Mouse (Mus musculus) limb, embryonic 14.5 days (tissue): ENCODE measurements around the gene Pclo. TPM values are rescaled to one million over a fixed set of nuclear protein-coding genes. Genes with fewer than 3 reads are reported as not detected.

ENCODE experiments used
- ATAC-seq: fragments of 200-750 bp; cut with Nextera tagmentation; 2 replicates; pipeline ENCODE4 v1.8.0; 2017; ENCODE audit warnings: low read depth, moderate number of reproducible peaks, moderate TSS enrichment; ENCODE audit not compliant: low FRiP score
- DNase-seq: peaks from one replicate; pipeline ENCODE4 v3.0.0-alpha.2; 2015; ENCODE audit warnings: low spot score
- H3K27ac ChIP-seq: fragments of 300-500 bp; sonication (generic); replicated peaks from 2 replicates; pipeline ENCODE4 v1.5.1; 2014; ENCODE audit warnings: low read depth, mild to moderate bottlenecking, low read length, moderate library complexity, mixed read lengths
- H3K27me3 ChIP-seq: fragments of 300-500 bp; sonication (generic); 2 replicates; pipeline ENCODE4 v1.6.1; 2014; ENCODE audit warnings: low read length, mixed read lengths; ENCODE audit not compliant: control insufficient read depth, insufficient read depth
- H3K36me3 ChIP-seq: fragments of 300-500 bp; sonication (generic); 2 replicates; pipeline ENCODE4 v1.6.1; 2014; ENCODE audit warnings: mild to moderate bottlenecking, low read length, moderate library complexity, mixed read lengths; ENCODE audit not compliant: control insufficient read depth, insufficient read depth
- H3K4me1 ChIP-seq: fragments of 300-500 bp; sonication (generic); 2 replicates; pipeline ENCODE4 v1.6.1; 2014; ENCODE audit warnings: antibody characterized with exemption, low read length, mixed read lengths; ENCODE audit not compliant: control insufficient read depth, insufficient read depth
- H3K4me2 ChIP-seq: fragments of 300-500 bp; sonication (generic); replicated peaks from 2 replicates; pipeline ENCODE4 v1.6.1; 2014; ENCODE audit warnings: low read depth, mild to moderate bottlenecking, low read length, moderate library complexity; ENCODE audit not compliant: severe bottlenecking
- H3K4me3 ChIP-seq: fragments of 300-500 bp; sonication (generic); replicated peaks from 2 replicates; pipeline ENCODE4 v1.5.1; 2014; ENCODE audit warnings: low read length
- H3K9ac ChIP-seq: fragments of 300-500 bp; sonication (generic); 2 replicates; pipeline ENCODE4 v1.6.1; 2014; ENCODE audit warnings: mild to moderate bottlenecking, low read depth, low read length, moderate library complexity; ENCODE audit not compliant: severe bottlenecking
- H3K9me3 ChIP-seq: fragments of 300-500 bp; sonication (generic); 2 replicates; pipeline ENCODE4 v1.6.1; 2016; ENCODE audit warnings: low read length; ENCODE audit not compliant: control insufficient read depth
- POLR2A ChIP-seq: fragments of 200-500 bp; IDR thresholded peaks from 2 replicates; pipeline ENCODE4 v1.8.0; 2012; ENCODE audit warnings: inconsistent platforms, mild to moderate bottlenecking, moderate library complexity, borderline replicate concordance; ENCODE audit not compliant: insufficient read depth, insufficient read length; ENCODE audit errors: extremely low read depth
- WGBS: fragments of 180-500 bp; shearing (Covaris S2); extraction: QIAGEN DNeasy Blood & Tissue Kit; methylation state at CpG from one replicate; pipeline ENCODE4 v1.1.7; 2014; 5-methylcytosine and 5-hydroxymethylcytosine counted together
- polyA plus RNA-seq, 2 experiments: library from polyadenylated mRNA; depleted of rRNA in 1 of 2; stranded (reverse) in 1 of 2; unstranded in 1 of 2; fragments of >200 nt; fragmentation: Nextera tagmentation in 1 of 2; extraction: Ambion mirVana in 1 of 2; gene quantifications; 2 replicates each; pipeline versions ENCODE4 v1.2.1 to v1.2.3; 2012 to 2014

Pclo gene
- polyA plus RNA-seq, 2 experiments: 0.40 to 0.59 TPM

- DNase-seq (no peak), ATAC-seq (no peak)
- TF ChIP-seq POLR2A: no peak
- Histone ChIP-seq H3K4me3 (no peak overlapping the region), H3K27ac (no peak overlapping the region), H3K9me3 (no peaks in the 10 kb centered on the region), H3K4me2 (no peak overlapping the region), H3K27me3 (no peaks in the 10 kb centered on the region), H3K4me1 (no peaks in the 10 kb centered on the region), H3K36me3 (no peaks in the 10 kb centered on the region), H3K9ac (no peak overlapping the region)
- 78% methylated on average over 4 of the region's 4 CpGs for WGBS
These were observed 7.3 kb downstream of the Pclo start for GRCm38 (mm10) chr5:14522006-14522405.

- Histone ChIP-seq H3K4me2 (no peak overlapping the region), H3K9me3 (no peaks in the 10 kb centered on the region), H3K9ac (no peak overlapping the region), H3K4me3 (no peak overlapping the region), H3K36me3 (no peaks in the 10 kb centered on the region), H3K27ac (no peak overlapping the region), H3K27me3 (no peaks in the 10 kb centered on the region), H3K4me1 (no peaks in the 10 kb centered on the region)
- no peak for ATAC-seq
- TF ChIP-seq POLR2A: no peak
- no peak for DNase-seq
These were observed 11.3 kb downstream of the Pclo start for GRCm38 (mm10) chr5:14526038-14526437.

GRCm38 (mm10) chr5:14527796-14528195 lies 13.1 kb downstream of the Pclo start:
- DNase-seq: no peak
- WGBS: 44% methylated on average over 1 of the region's 1 CpGs
- Histone ChIP-seq H3K9me3 (no peaks in the 10 kb centered on the region), H3K36me3 (no peaks in the 10 kb centered on the region), H3K27me3 (no peaks in the 10 kb centered on the region), H3K27ac (no peak overlapping the region), H3K4me2 (no peak overlapping the region), H3K4me3 (no peak overlapping the region), H3K4me1 (no peaks in the 10 kb centered on the region), H3K9ac (no peak overlapping the region)
- ATAC-seq: no peak
- TF ChIP-seq POLR2A: no peak

GRCm38 (mm10) chr5:14531906-14532305 lies 17.2 kb downstream of the Pclo start:
- ATAC-seq: no peak
- no peak overlapping the region for H3K4me2 ChIP-seq
- DNase-seq: no peak
- H3K27me3 ChIP-seq: no peaks in the 10 kb centered on the region
- no peaks in the 10 kb centered on the region for H3K9me3 ChIP-seq
- TF ChIP-seq POLR2A: no peak
- no peak overlapping the region for H3K4me3 ChIP-seq
- no peaks in the 10 kb centered on the region for H3K4me1 ChIP-seq
- H3K9ac ChIP-seq: no peak overlapping the region
- WGBS: 95% methylated on average over 2 of the region's 2 CpGs
- no peak overlapping the region for H3K27ac ChIP-seq
- H3K36me3 ChIP-seq: no peaks in the 10 kb centered on the region

GRCm38 (mm10) chr5:14539346-14539745 lies 24.6 kb downstream of the Pclo start:
- H3K4me3 ChIP-seq: no peak overlapping the region
- 70% methylated on average over 6 of the region's 6 CpGs for WGBS
- no peaks in the 10 kb centered on the region for H3K9me3 ChIP-seq
- no peak for DNase-seq
- TF ChIP-seq POLR2A: no peak
- no peaks in the 10 kb centered on the region for H3K4me1 ChIP-seq
- H3K9ac ChIP-seq: no peak overlapping the region
- no peaks in the 10 kb centered on the region for H3K27me3 ChIP-seq
- H3K36me3 ChIP-seq: no peaks in the 10 kb centered on the region
- H3K27ac ChIP-seq: no peak overlapping the region
- ATAC-seq: no peak
- no peak overlapping the region for H3K4me2 ChIP-seq
